Mouse (Mus musculus): Measurements from ENCODE around the gene Ube2g2.
"Not testable (repeated sequence)": the region's sequence is repeated elsewhere in the genome, so short reads cannot be mapped to it uniquely, and the experiment has no call there.

The Ube2g2 gene

GRCm38 (mm10) chr10:77645571-77645970, 23.5 kb downstream of the Ube2g2 start:
- no peak for DNase-seq (ENCODE audit: low read depth)

GRCm38 (mm10) chr10:77647461-77647860, 25.4 kb downstream of the Ube2g2 start:
- no peak for DNase-seq (ENCODE audit: low read depth)

GRCm38 (mm10) chr10:77647901-77648300, 25.8 kb downstream of the Ube2g2 start:
- no peak for DNase-seq (ENCODE audit: low read depth)

GRCm38 (mm10) chr10:77652046-77652445, 30.0 kb downstream of the Ube2g2 start:
- DNase-seq (ENCODE audit: low read depth) = no peak

- DNase-seq (ENCODE audit: low read depth) = no peak
Measured at GRCm38 (mm10) chr10:77658286-77658994, 36.4 kb downstream of the Ube2g2 start.

- DNase-seq (ENCODE audit: low read depth) = no peak
Measured at GRCm38 (mm10) chr10:77663949-77664665, 42.0 kb downstream of the Ube2g2 start.

- DNase-seq (ENCODE audit: low read depth) = peak; percentile 53
Measured at GRCm38 (mm10) chr10:77666342-77666741, 44.3 kb downstream of the Ube2g2 start.

GRCm38 (mm10) chr10:77667402-77667801, 45.3 kb downstream of the Ube2g2 start:
- peak; percentile 10 for DNase-seq (ENCODE audit: low read depth)

GRCm38 (mm10) chr10:77670710-77671109, 48.6 kb downstream of the Ube2g2 start:
- no peak for DNase-seq (ENCODE audit: low read depth)

- no peak for DNase-seq (ENCODE audit: low read depth)
Measured at GRCm38 (mm10) chr10:77671519-77671918, 49.4 kb downstream of the Ube2g2 start.

- no peak for DNase-seq (ENCODE audit: low read depth)
Measured at GRCm38 (mm10) chr10:77673765-77674164, 51.7 kb downstream of the Ube2g2 start.

- no peak for DNase-seq (ENCODE audit: low read depth)
Measured at GRCm38 (mm10) chr10:77677562-77677961, 55.5 kb downstream of the Ube2g2 start.

- DNase-seq (ENCODE audit: low read depth) = no peak
Measured at GRCm38 (mm10) chr10:77682994-77683393, 60.9 kb downstream of the Ube2g2 start.

- DNase-seq (ENCODE audit: low read depth) = no peak
Measured at GRCm38 (mm10) chr10:77684181-77684580, 62.1 kb downstream of the Ube2g2 start.

GRCm38 (mm10) chr10:77685895-77686664, 64.0 kb downstream of the Ube2g2 start, which contains the start of gene Tspear:
Gene Tspear (plus strand): TSS chr10:77686569.
- no peak for DNase-seq (ENCODE audit: low read depth)

GRCm38 (mm10) chr10:77687021-77687420, 64.9 kb downstream of the Ube2g2 start:
- no peak for DNase-seq (ENCODE audit: low read depth)

GRCm38 (mm10) chr10:77690356-77690807, 68.3 kb downstream of the Ube2g2 start, which contains the start of gene Gm19402:
Gene Gm19402 (minus strand): TSS chr10:77690757.
- DNase-seq (ENCODE audit: low read depth) = not testable (repeated sequence)
